Mouse (Mus musculus): ENCODE results near the gene Col25a1. TPM values are rescaled to one million over a fixed set of nuclear protein-coding genes. Genes with fewer than 3 reads are reported as not detected.
A peak's percentile ranks its signal among the peaks of the same experiment; 100 is the strongest.

Col25a1 gene
- polyA plus RNA-seq, 1 experiment: 0.04 TPM

DNA sequence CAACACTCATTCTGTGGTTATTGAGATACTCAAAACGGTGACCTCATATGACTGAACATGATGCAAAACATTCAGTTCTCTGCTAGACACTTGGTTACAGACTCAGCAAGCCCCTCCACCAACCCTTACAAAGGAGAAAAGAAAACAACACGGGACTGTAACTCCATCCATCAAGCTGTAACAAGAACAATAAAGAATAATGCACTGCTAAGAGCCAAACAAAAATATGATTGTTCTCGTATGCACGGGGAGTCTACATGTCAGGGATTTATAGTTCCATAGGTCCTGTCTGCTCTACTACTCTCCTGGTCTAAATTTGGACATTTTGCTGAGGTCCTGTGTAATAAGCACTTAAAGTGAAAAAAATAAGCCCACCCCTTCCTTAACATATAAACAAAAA lies 29.6 kb downstream of the Col25a1 start:
- TF ChIP-seq POLR2A (IDR thresholded peaks at IDR 0.05; ENCODE audit: low read depth, low read length) (no peak), CTCF (IDR thresholded peaks at IDR 0.05; ENCODE audit: extremely low read depth, insufficient read length, insufficient replicate concordance, low read depth, low read length) (no peak)
- Histone ChIP-seq H3K4me1 (ENCODE audit: control insufficient read depth, insufficient read depth, insufficient read length, low read length) (no peaks in the 10 kb centered on the region), H3K27ac (ENCODE audit: insufficient read depth, low read depth, low read length) (no peak overlapping the region), H3K27me3 (ENCODE audit: control insufficient read depth, insufficient read depth, low read length) (no peaks in the 10 kb centered on the region), H3K36me3 (ENCODE audit: control insufficient read depth, insufficient read depth, low read length) (no peaks in the 10 kb centered on the region), H3K4me3 (ENCODE audit: low read depth, low read length) (no peak overlapping the region)
- WGBS: 52% methylated on average over 4 of the region's 4 CpGs

DNA sequence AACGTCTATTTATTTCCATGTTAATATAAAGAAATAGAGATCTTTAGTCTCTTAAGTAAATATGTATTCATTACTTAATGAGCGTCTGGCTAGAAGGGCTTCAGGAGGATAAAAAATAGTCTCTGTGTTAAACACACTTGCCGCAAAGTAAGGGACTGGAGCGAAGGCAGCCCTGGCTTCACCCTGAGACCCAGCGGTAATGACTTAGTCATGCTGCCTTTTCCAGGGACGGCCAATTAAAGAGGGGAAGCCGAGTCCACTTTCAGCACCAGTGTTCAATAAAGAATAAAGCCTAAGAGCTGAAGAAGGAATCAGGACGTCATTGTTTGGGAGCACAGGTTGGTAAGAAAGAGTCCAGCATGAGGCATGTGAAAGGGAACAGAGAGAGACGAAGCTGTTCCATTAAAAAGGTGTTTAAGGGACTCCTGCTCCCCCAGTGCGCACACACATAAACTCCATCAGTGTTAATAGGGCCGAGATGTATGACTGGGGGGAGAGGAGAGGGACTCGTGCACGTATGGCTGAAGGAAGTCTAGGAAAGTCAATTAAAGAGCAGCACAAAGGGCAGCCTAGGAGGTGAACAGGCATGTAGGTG lies 30.1 kb downstream of the Col25a1 start:
- Histone ChIP-seq H3K4me3 (ENCODE audit: low read depth, low read length) (no peak overlapping the region), H3K27ac (ENCODE audit: insufficient read depth, low read depth, low read length) (no peak overlapping the region), H3K36me3 (ENCODE audit: control insufficient read depth, insufficient read depth, low read length) (no peaks in the 10 kb centered on the region), H3K27me3 (ENCODE audit: control insufficient read depth, insufficient read depth, low read length) (no peaks in the 10 kb centered on the region), H3K4me1 (ENCODE audit: control insufficient read depth, insufficient read depth, insufficient read length, low read length) (no peaks in the 10 kb centered on the region)
- 61% methylated on average over 13 of the region's 13 CpGs for WGBS
- TF ChIP-seq POLR2A (IDR thresholded peaks at IDR 0.05; ENCODE audit: low read depth, low read length): no peak
- no peak for TF ChIP-seq CTCF (IDR thresholded peaks at IDR 0.05; ENCODE audit: extremely low read depth, insufficient read length, insufficient replicate concordance, low read depth, low read length)

DNA sequence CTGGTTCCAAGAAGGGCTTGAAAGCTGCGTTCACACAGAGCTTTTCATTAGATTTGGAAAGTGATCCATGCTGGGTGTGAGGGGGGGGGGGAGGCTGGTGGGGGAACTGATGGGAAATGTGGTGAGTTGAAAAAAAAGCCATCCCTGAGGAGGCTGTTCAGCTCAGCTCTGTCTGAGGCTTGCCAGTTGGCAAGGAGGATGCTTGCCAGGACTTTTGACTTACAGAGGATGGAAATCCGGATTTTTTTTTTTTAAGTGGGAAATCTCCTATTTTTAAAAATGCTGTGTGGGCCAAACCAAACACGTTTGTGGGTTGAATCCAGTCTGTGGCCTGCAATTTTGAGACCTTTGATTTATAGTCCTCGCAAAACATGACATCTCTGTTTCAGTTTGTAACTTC lies 35.6 kb downstream of the Col25a1 start:
- WGBS: 61% methylated on average over 4 of the region's 4 CpGs
- H3K27me3 ChIP-seq (ENCODE audit: control insufficient read depth, insufficient read depth, low read length): no peaks in the 10 kb centered on the region
- no peak overlapping the region for H3K4me3 ChIP-seq (ENCODE audit: low read depth, low read length)
- no peaks in the 10 kb centered on the region for H3K4me1 ChIP-seq (ENCODE audit: control insufficient read depth, insufficient read depth, insufficient read length, low read length)
- TF ChIP-seq POLR2A (IDR thresholded peaks at IDR 0.05; ENCODE audit: low read depth, low read length) (no peak), CTCF (IDR thresholded peaks at IDR 0.05; ENCODE audit: extremely low read depth, insufficient read length, insufficient replicate concordance, low read depth, low read length) (no peak)
- H3K36me3 ChIP-seq (ENCODE audit: control insufficient read depth, insufficient read depth, low read length): no peaks in the 10 kb centered on the region
- no peak overlapping the region for H3K27ac ChIP-seq (ENCODE audit: insufficient read depth, low read depth, low read length)

DNA sequence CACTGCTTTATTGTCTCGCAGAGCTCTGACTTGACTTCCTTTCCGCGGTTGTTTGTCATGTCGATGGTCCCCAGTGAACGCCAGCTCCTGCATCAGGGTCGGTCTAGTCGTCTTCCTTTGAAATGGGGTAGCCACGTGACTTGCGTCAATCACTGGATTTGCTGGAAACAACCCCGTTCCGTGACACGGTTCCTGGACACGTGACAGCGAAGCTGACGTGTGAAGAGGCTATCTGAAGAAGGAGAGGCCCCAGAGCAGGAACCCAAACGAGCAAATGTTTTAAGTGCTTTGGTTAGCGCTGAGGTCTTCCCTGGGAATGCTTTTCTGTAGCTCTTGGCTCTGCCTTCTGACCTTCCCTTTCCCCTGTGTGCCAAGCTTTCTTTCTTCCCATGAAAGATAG lies 41.5 kb downstream of the Col25a1 start:
- Histone ChIP-seq H3K36me3 (ENCODE audit: control insufficient read depth, insufficient read depth, low read length) (no peaks in the 10 kb centered on the region), H3K27ac (ENCODE audit: insufficient read depth, low read depth, low read length) (no peak overlapping the region), H3K27me3 (ENCODE audit: control insufficient read depth, insufficient read depth, low read length) (no peaks in the 10 kb centered on the region), H3K4me1 (ENCODE audit: control insufficient read depth, insufficient read depth, insufficient read length, low read length) (no peaks in the 10 kb centered on the region), H3K4me3 (ENCODE audit: low read depth, low read length) (no peak overlapping the region)
- 73% methylated on average over 17 of the region's 17 CpGs for WGBS
- no peak for TF ChIP-seq CTCF (IDR thresholded peaks at IDR 0.05; ENCODE audit: extremely low read depth, insufficient read length, insufficient replicate concordance, low read depth, low read length)
- TF ChIP-seq POLR2A (IDR thresholded peaks at IDR 0.05; ENCODE audit: low read depth, low read length): no peak

DNA sequence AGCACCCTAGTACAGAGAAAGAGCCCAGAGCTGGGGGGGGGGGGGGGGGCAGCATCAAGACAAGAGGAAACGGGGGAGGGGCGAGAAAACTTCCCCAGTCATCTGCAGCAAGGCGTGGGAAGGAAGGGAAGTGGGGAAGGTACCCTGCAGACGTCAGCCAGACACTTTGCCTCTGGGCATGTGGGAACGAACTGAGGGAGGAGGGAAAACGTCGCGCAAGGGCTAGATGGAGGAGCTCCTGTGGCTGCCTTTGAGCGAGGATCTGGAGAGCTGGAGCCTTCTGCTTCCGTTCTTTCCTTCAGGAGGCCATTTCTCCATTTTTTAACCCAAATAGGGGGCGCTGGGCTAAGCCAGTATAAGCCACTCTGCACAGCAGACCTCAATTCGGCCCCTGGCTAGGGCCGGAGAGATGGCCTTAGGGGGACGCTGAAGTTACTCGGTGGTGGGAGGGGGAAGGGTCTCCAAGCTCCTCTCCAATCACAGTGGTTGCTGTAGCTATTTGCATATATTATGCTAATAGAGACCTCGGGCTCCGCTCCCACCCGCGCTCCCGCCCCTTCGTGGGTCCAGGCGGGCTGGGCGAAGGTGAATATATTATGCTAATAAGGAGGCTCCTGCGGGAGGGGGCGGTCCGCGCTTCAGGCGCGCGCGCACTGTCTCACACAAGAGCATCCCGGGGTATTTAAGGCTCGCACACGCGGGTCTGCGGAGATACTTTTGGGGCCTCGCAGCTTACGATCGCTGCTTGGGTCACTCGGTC lies 49.1 kb downstream of the Col25a1 start:
- Histone ChIP-seq H3K36me3 (ENCODE audit: control insufficient read depth, insufficient read depth, low read length) (no peaks in the 10 kb centered on the region), H3K4me1 (ENCODE audit: control insufficient read depth, insufficient read depth, insufficient read length, low read length) (peaks cover 5% of the 10 kb centered on the region; the same call in 1 of the 2 replicates), H3K4me3 (ENCODE audit: low read depth, low read length) (peak overlapping the region; percentile 55), H3K27me3 (ENCODE audit: control insufficient read depth, insufficient read depth, low read length) (peaks cover 18% of the 10 kb centered on the region), H3K27ac (ENCODE audit: insufficient read depth, low read depth, low read length) (no peak overlapping the region)
- TF ChIP-seq POLR2A (IDR thresholded peaks at IDR 0.05; ENCODE audit: low read depth, low read length) (no peak), CTCF (IDR thresholded peaks at IDR 0.05; ENCODE audit: extremely low read depth, insufficient read length, insufficient replicate concordance, low read depth, low read length) (no peak)
- under 1% methylated on average over 40 of the region's 40 CpGs for WGBS

DNA sequence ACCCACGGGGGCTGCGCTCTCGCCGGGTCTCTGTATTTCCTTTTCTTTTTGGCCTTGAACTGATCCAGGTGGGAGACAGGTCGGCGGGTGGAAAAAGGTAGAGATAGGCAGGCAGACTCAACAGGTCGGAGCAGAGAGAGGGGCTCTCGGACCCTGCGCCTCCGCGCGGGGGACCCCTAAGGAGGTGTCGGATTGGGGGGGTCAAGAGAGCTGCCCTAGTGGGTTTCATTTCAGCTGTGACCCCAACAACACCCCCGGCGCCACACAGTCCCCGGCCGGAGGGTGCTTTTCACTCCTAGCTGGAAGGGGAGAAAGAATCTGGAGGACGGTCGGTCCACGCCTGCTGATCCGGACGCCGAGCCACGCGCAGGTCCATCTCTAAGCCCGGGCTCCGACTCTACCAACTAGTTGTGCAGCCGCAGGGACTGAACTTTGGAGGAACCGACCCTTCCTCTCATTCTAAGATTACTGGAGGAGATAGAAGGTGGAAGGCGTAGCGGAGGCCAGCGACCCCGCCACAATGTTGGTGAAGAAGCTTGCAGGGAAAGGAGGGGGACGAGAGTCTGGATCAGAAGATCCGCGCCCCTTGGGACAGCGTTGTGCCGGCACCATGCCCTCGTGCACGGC lies 49.8 kb downstream of the Col25a1 start:
- Histone ChIP-seq H3K27ac (ENCODE audit: insufficient read depth, low read depth, low read length) (no peak overlapping the region), H3K4me3 (ENCODE audit: low read depth, low read length) (peak overlapping the region; percentile 55), H3K27me3 (ENCODE audit: control insufficient read depth, insufficient read depth, low read length) (peaks cover 18% of the 10 kb centered on the region), H3K36me3 (ENCODE audit: control insufficient read depth, insufficient read depth, low read length) (no peaks in the 10 kb centered on the region), H3K4me1 (ENCODE audit: control insufficient read depth, insufficient read depth, insufficient read length, low read length) (peaks cover 5% of the 10 kb centered on the region; the same call in 1 of the 2 replicates)
- WGBS: 2% methylated on average over 40 of the region's 40 CpGs
- peak; percentile 22; the same call in 1 of the 2 replicates for TF ChIP-seq POLR2A (IDR thresholded peaks at IDR 0.05; ENCODE audit: low read depth, low read length)
- TF ChIP-seq CTCF (IDR thresholded peaks at IDR 0.05; ENCODE audit: extremely low read depth, insufficient read length, insufficient replicate concordance, low read depth, low read length): no peak

DNA sequence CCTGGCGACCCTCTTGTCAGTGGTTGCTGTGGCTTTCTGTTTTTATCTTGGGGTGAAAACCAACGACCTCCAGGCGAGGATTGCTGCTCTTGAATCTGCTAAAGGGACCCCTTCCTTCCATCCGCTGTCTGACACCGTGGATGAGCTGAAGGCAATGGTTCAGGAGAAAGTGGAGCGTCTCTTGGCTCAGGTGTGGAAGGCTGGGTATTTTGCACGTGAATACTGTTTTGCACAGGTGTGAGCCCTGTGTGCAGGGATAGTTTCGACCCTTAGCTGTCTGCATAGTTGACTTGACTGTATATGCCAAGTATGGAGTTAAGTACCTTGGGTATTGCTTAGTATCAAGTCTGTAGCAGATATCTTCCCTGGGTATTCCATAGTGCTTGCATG lies 50.3 kb downstream of the Col25a1 start:
- Histone ChIP-seq H3K36me3 (ENCODE audit: control insufficient read depth, insufficient read depth, low read length) (no peaks in the 10 kb centered on the region), H3K27me3 (ENCODE audit: control insufficient read depth, insufficient read depth, low read length) (peaks cover 18% of the 10 kb centered on the region), H3K27ac (ENCODE audit: insufficient read depth, low read depth, low read length) (no peak overlapping the region), H3K4me1 (ENCODE audit: control insufficient read depth, insufficient read depth, insufficient read length, low read length) (peaks cover 5% of the 10 kb centered on the region; the same call in 1 of the 2 replicates), H3K4me3 (ENCODE audit: low read depth, low read length) (peak overlapping the region; percentile 55)
- 13% methylated on average over 8 of the region's 8 CpGs for WGBS
- TF ChIP-seq CTCF (IDR thresholded peaks at IDR 0.05; ENCODE audit: extremely low read depth, insufficient read length, insufficient replicate concordance, low read depth, low read length) (no peak), POLR2A (IDR thresholded peaks at IDR 0.05; ENCODE audit: low read depth, low read length) (no peak)
